Mouse (Mus musculus) CH12.LX (cell line): ENCODE data around the gene Letm1. TPM values are rescaled to one million over a fixed set of nuclear protein-coding genes. Genes with fewer than 3 reads are reported as not detected.

ENCODE experiments used
- DNase-seq: peaks from one replicate; pipeline ENCODE4 v3.0.0-alpha.2; 2013; ENCODE audit errors: extremely low read depth
- H3K27ac ChIP-seq: 2 replicates; pipeline ENCODE4 v1.5.1; 2012; ENCODE audit warnings: low read depth, mild to moderate bottlenecking, control low read depth, moderate library complexity; ENCODE audit not compliant: insufficient read depth
- H3K27me3 ChIP-seq: replicated peaks from 2 replicates; pipeline ENCODE3; 2012; ENCODE audit warnings: inconsistent platforms
- H3K36me3 ChIP-seq, 2 experiments: replicated peaks in 1 of 2; 2 replicates each; pipeline versions ENCODE3 to v1.6.1; 2012; ENCODE audit warnings: inconsistent platforms in 1 of 2, low read length in 1 of 2, mild to moderate bottlenecking in 1 of 2, mixed read lengths in 1 of 2, moderate library complexity in 1 of 2; ENCODE audit not compliant: control insufficient read depth in 1 of 2, insufficient read depth in 1 of 2
- H3K4me1 ChIP-seq, 2 experiments: 2 replicates each; pipeline ENCODE4 v1.6.1; 2012; ENCODE audit warnings: inconsistent platforms in 1 of 2, moderate library complexity in 1 of 2; ENCODE audit not compliant: insufficient read depth in 2 of 2, control insufficient read depth in 1 of 2
- H3K4me2 ChIP-seq: 2 replicates; pipeline ENCODE4 v1.6.1; 2012; ENCODE audit warnings: low read depth, mild to moderate bottlenecking, control low read depth; ENCODE audit not compliant: poor library complexity, insufficient read depth, severe bottlenecking
- H3K4me3 ChIP-seq, 3 experiments: fragments of 150-350 bp in 1 of 3; sonication (generic) in 1 of 3; replicated peaks in 1 of 3; 2 replicates each; pipeline versions ENCODE3 to v1.5.1; 2011 to 2012; ENCODE audit warnings: low read depth in 2 of 3, low read length in 2 of 3, mild to moderate bottlenecking in 2 of 3, moderate library complexity in 2 of 3, control low read depth in 1 of 3, improper control_type of control experiment in 1 of 3, inconsistent platforms in 1 of 3, mixed read lengths in 1 of 3; ENCODE audit not compliant: poor library complexity in 1 of 3
- H3K79me2 ChIP-seq: replicated peaks from 2 replicates; pipeline ENCODE4 v1.6.1; 2012; ENCODE audit warnings: mild to moderate bottlenecking, moderate library complexity; ENCODE audit not compliant: control insufficient read depth, poor library complexity, insufficient read depth, severe bottlenecking; ENCODE audit errors: extremely low read depth
- H3K9ac ChIP-seq: 2 replicates; pipeline ENCODE4 v1.6.1; 2012; ENCODE audit warnings: low read depth, mild to moderate bottlenecking, control low read depth, moderate library complexity; ENCODE audit not compliant: insufficient read depth
- H3K9me3 ChIP-seq: replicated peaks from 2 replicates; pipeline ENCODE3; 2012; ENCODE audit warnings: low read length, inconsistent platforms, mixed read lengths
- CHD1 ChIP-seq: IDR thresholded peaks from 2 replicates; pipeline ENCODE4 v1.6.1; 2012; ENCODE audit warnings: low read depth, low read length, improper control_type of control experiment, inconsistent platforms
- CHD2 ChIP-seq: IDR thresholded peaks from 2 replicates; pipeline ENCODE4 v1.6.1; 2011; ENCODE audit warnings: low read length, improper control_type of control experiment
- CTCF ChIP-seq, 2 experiments: IDR thresholded peaks in 1 of 2; conservative IDR thresholded peaks in 1 of 2; 2 replicates each; pipeline ENCODE4 v1.5.1; 2011 to 2012; ENCODE audit warnings: low read depth in 2 of 2, low read length in 2 of 2, improper control_type of control experiment in 1 of 2, inconsistent platforms in 1 of 2, mild to moderate bottlenecking in 1 of 2, moderate library complexity in 1 of 2
- E2F4 ChIP-seq: IDR thresholded peaks from 2 replicates; pipeline ENCODE4 v1.6.1; 2011; ENCODE audit warnings: low read depth, low read length, improper control_type of control experiment; ENCODE audit not compliant: insufficient replicate concordance
- ELF1 ChIP-seq: IDR thresholded peaks from 2 replicates; pipeline ENCODE4 v1.6.1; 2014; ENCODE audit warnings: low read depth, mild to moderate bottlenecking, inconsistent platforms, low read length, improper control_type of control experiment
- ETS1 ChIP-seq: conservative IDR thresholded peaks from 2 replicates; pipeline ENCODE4 v1.6.1; 2012; ENCODE audit warnings: low read depth, mild to moderate bottlenecking, inconsistent platforms, low read length, improper control_type of control experiment, moderate library complexity
- HCFC1 ChIP-seq: IDR thresholded peaks from 2 replicates; pipeline ENCODE4 v1.6.1; 2012; ENCODE audit warnings: low read depth, mild to moderate bottlenecking, inconsistent platforms, low read length, improper control_type of control experiment
- IRF4 ChIP-seq: IDR thresholded peaks from 2 replicates; pipeline ENCODE4 v1.6.1; 2014; ENCODE audit warnings: low read depth, mild to moderate bottlenecking, inconsistent platforms, low read length, improper control_type of control experiment
- KAT2A ChIP-seq: IDR thresholded peaks from 2 replicates; pipeline ENCODE4 v1.6.1; 2012; ENCODE audit warnings: low read length, improper control_type of control experiment, inconsistent platforms; ENCODE audit not compliant: insufficient replicate concordance
- MAX ChIP-seq: IDR thresholded peaks from 2 replicates; pipeline ENCODE4 v1.6.1; 2011; ENCODE audit warnings: low read length, improper control_type of control experiment
- MAZ ChIP-seq: IDR thresholded peaks from 2 replicates; pipeline ENCODE4 v1.6.1; 2012; ENCODE audit warnings: low read depth, mild to moderate bottlenecking, inconsistent platforms, low read length, improper control_type of control experiment, moderate library complexity
- PAX5 ChIP-seq: IDR thresholded peaks from 2 replicates; pipeline ENCODE4 v1.6.1; 2012; ENCODE audit warnings: low read length, inconsistent platforms, mixed read lengths
- POLR2A ChIP-seq: IDR thresholded peaks from 2 replicates; pipeline ENCODE4 v1.6.1; 2011; ENCODE audit warnings: low read depth, mild to moderate bottlenecking, improper control_type of control experiment, low read length
- POLR2AphosphoS2 ChIP-seq: IDR thresholded peaks from 2 replicates; pipeline ENCODE4 v1.6.1; 2011; ENCODE audit warnings: low read depth, low read length, improper control_type of control experiment
- RAD21 ChIP-seq: IDR thresholded peaks from 2 replicates; pipeline ENCODE4 v1.6.1; 2011; ENCODE audit warnings: low read depth, mild to moderate bottlenecking, low read length, improper control_type of control experiment, moderate library complexity
- RCOR1 ChIP-seq: conservative IDR thresholded peaks from 2 replicates; pipeline ENCODE4 v1.6.1; 2012; ENCODE audit warnings: low read depth, mild to moderate bottlenecking, inconsistent platforms, low read length, improper control_type of control experiment
- SIN3A ChIP-seq: IDR thresholded peaks from 2 replicates; pipeline ENCODE4 v1.6.1; 2012; ENCODE audit warnings: low read length, improper control_type of control experiment, inconsistent platforms
- TBP ChIP-seq: conservative IDR thresholded peaks from 2 replicates; pipeline ENCODE4 v1.6.1; 2011; ENCODE audit warnings: low read depth, low read length, improper control_type of control experiment
- UBTF ChIP-seq: IDR thresholded peaks from 2 replicates; pipeline ENCODE4 v1.6.1; 2012; ENCODE audit warnings: low read depth, mild to moderate bottlenecking, inconsistent platforms, low read length, improper control_type of control experiment, moderate library complexity
- USF1 ChIP-seq: IDR thresholded peaks from 2 replicates; pipeline ENCODE4 v1.6.1; 2014; ENCODE audit warnings: low read depth, mild to moderate bottlenecking, inconsistent platforms, low read length, improper control_type of control experiment
- USF2 ChIP-seq: conservative IDR thresholded peaks from 2 replicates; pipeline ENCODE4 v1.6.1; 2011; ENCODE audit warnings: low read depth, low read length, improper control_type of control experiment
- ZC3H11A ChIP-seq: IDR thresholded peaks from 2 replicates; pipeline ENCODE4 v1.6.1; 2012; ENCODE audit warnings: low read depth, mild to moderate bottlenecking, inconsistent platforms, low read length, improper control_type of control experiment
- ZMIZ1 ChIP-seq: IDR thresholded peaks from 2 replicates; pipeline ENCODE4 v1.6.1; 2012; ENCODE audit warnings: low read depth, mild to moderate bottlenecking, inconsistent platforms, low read length, improper control_type of control experiment
- dilution Hi-C: fragments of 300-500 bp; cut with MboI; formaldehyde crosslinking; loops from 2 replicates; pipeline ENCODE4 v1.14.3; 2020; ENCODE audit warnings: low sequenced_read_pairs; ENCODE audit not compliant: extremely low pct_unique_long_range_greater_than_20kb, extremely low pct_ligation_motif_present
- in situ Hi-C: fragments of 300-500 bp; cut with MboI; formaldehyde crosslinking; loops from 3 replicates; pipeline ENCODE4 v1.14.3; 2019; ENCODE audit warnings: low sequenced_read_pairs, low pct_ligation_motif_present, low pct_unique_long_range_greater_than_20kb, mixed read lengths
- polyA plus RNA-seq: library from polyadenylated mRNA; unstranded; fragments of >175 nt; gene quantifications from 2 replicates; pipeline ENCODE4 v1.2.1, GENCODE M21; 2012; ENCODE audit warnings: low read depth; ENCODE audit not compliant: insufficient read length
- total RNA-seq, 2 experiments: library from RNA; depleted of rRNA; stranded (reverse); fragments of 300-350 nt in 1 of 2; fragments of >200 nt in 1 of 2; gene quantifications; 2 replicates each; pipeline ENCODE4 v1.2.3; 2012 to 2014

Gene Letm1
- total and polyA plus RNA-seq, 3 experiments = 21.8 to 43.4 (median 27.6) TPM

DNA sequence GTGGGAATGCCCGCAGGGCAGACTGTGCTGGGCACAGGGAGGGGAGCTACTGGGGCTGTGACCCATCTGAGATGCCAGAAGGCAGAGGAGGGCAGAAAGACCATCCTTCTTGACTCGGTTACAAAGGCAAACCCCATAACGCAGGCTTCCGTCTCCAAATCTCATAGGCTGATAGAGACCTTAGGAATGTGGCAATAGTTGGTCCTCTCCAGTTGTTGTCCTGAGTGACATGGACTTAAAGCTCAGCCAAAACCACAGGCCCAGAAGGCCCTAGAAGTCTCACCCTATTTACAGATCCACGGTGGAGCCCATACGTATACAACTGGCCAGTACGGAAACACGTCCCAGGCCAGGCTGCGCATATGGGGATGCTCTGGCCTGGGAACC, 88.2 kb downstream of the Letm1 start:
- Histone ChIP-seq H3K4me2 (no peak overlapping the region; the same call in 1 of the 2 replicates), H3K27me3 (peaks cover 61% of the 10 kb centered on the region)
- dilution Hi-C loops = no loop called here

DNA sequence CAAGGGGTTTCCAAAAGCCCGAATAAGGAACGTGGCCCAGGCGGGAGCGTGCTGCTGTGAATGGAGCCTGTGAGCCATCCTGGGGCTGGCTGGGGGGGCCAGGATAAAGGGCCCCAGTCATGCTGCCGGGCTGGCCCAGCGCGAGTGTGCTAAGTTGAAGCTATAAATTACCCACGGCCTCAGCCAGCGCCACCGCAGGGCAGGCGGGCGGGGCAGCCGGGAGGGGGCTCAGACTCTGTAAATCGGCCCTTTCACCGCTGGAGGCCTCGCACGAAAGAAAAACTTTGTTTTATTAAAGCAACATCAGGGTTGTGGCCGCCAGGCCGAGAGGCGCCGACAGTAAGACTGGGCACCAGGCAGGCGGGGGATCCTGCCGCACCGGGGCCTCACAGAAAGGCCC, 90.2 kb downstream of the Letm1 start:
- dilution Hi-C loops (no loop called here), in situ Hi-C loops (no loop called here)
- H3K79me2 ChIP-seq = no peaks in the 10 kb centered on the region
- no peaks in the 10 kb centered on the region for H3K36me3 ChIP-seq
- no peak for TF ChIP-seq PAX5
- TF ChIP-seq MAX = no peak
- TF ChIP-seq CHD1 = no peak
- no peak for TF ChIP-seq UBTF
- TF ChIP-seq CTCF (conservative IDR thresholded peaks at IDR 0.05 in 1 of 2, IDR thresholded peaks at IDR 0.05 in 1 of 2; ENCODE audit: low read depth in 2 of 2, low read length in 2 of 2) = no peak
- no peak for TF ChIP-seq ZMIZ1
- TF ChIP-seq E2F4 = no peak
- TF ChIP-seq KAT2A = no peak
- TF ChIP-seq ETS1 = no peak
- TF ChIP-seq RCOR1 = no peak
- TF ChIP-seq USF2 = no peak
- no peak for TF ChIP-seq POLR2AphosphoS2
- TF ChIP-seq IRF4 = no peak
- TF ChIP-seq ELF1 = no peak
- no peak for TF ChIP-seq TBP
- no peak for TF ChIP-seq RAD21
- peaks cover 12 to 25% of the 10 kb centered on the region in 2 experiments for H3K4me1 ChIP-seq
- H3K27ac ChIP-seq = no peak overlapping the region
- H3K9ac ChIP-seq = no peak overlapping the region
- peaks cover 57% of the 10 kb centered on the region for H3K27me3 ChIP-seq
- no peak overlapping the region for H3K4me3 ChIP-seq
- no peak for DNase-seq
- no peaks in the 10 kb centered on the region for H3K9me3 ChIP-seq
- no peak overlapping the region for H3K4me2 ChIP-seq

More for the DNA sequence above, 88.2 kb downstream of the Letm1 start:
- peaks cover 12 to 25% of the 10 kb centered on the region in 2 experiments for H3K4me1 ChIP-seq
- H3K27ac ChIP-seq = no peak overlapping the region
- no peak overlapping the region for H3K4me3 ChIP-seq
- no peaks in the 10 kb centered on the region for H3K36me3 ChIP-seq
- TF ChIP-seq E2F4 (no peak), USF1 (no peak), CHD2 (no peak), ZC3H11A (no peak), ELF1 (no peak), POLR2AphosphoS2 (no peak), HCFC1 (no peak), POLR2A (no peak), CTCF (conservative IDR thresholded peaks at IDR 0.05 in 1 of 2, IDR thresholded peaks at IDR 0.05 in 1 of 2; ENCODE audit: low read depth in 2 of 2, low read length in 2 of 2) (no peak), MAZ (no peak), SIN3A (no peak), UBTF (no peak)
- TF ChIP-seq, all 38 proteins: peak for 0
- no peak for DNase-seq
- Histone ChIP-seq H3K9ac (no peak overlapping the region), H3K79me2 (no peaks in the 10 kb centered on the region), H3K9me3 (no peaks in the 10 kb centered on the region)
- in situ Hi-C loops = no loop called here
